Mouse (Mus musculus) erythroblast, embryonic 14.5 days (primary cell): ENCODE results near the gene C1qtnf2. TPM values are rescaled to one million over a fixed set of nuclear protein-coding genes. Genes with fewer than 3 reads are reported as not detected.

Experiments used
- H3K27me3 ChIP-seq: 2 replicates; pipeline ENCODE4 v1.6.1; 2012; ENCODE audit warnings: inconsistent platforms; ENCODE audit not compliant: control insufficient read depth
- H3K36me3 ChIP-seq: 2 replicates; pipeline ENCODE4 v1.6.1; 2012; ENCODE audit warnings: mild to moderate bottlenecking, inconsistent platforms; ENCODE audit not compliant: control insufficient read depth
- H3K4me1 ChIP-seq: 2 replicates; pipeline ENCODE4 v1.6.1; 2012; ENCODE audit warnings: inconsistent platforms; ENCODE audit not compliant: control insufficient read depth
- H3K4me3 ChIP-seq: replicated peaks from 2 replicates; pipeline ENCODE3; 2012; ENCODE audit warnings: moderate library complexity, mild to moderate bottlenecking, inconsistent platforms
- H3K9me3 ChIP-seq: 2 replicates; pipeline ENCODE4 v1.6.1; 2012; ENCODE audit warnings: low read length, inconsistent platforms, mixed read lengths; ENCODE audit not compliant: control insufficient read depth
- GATA1 ChIP-seq: IDR thresholded peaks from 2 replicates; pipeline ENCODE4 v1.6.1; 2012; ENCODE audit warnings: low read length, inconsistent platforms, mixed read lengths
- TAL1 ChIP-seq: IDR thresholded peaks from 3 replicates; pipeline ENCODE4 v1.6.1; 2012; ENCODE audit warnings: low read length, inconsistent platforms, mixed read lengths
- polyA plus RNA-seq: library from polyadenylated mRNA; stranded (reverse); fragments of >175 nt; gene quantifications from 2 replicates; pipeline ENCODE4 v1.2.3, GENCODE M21; 2012

Gene C1qtnf2
- polyA plus RNA-seq, 1 experiment = not detected

GRCm38 (mm10) chr11:43443183-43443582 is 30.9 kb upstream of the C1qtnf2 start:
- no peaks in the 10 kb centered on the region for H3K9me3 ChIP-seq
- no peak for TF ChIP-seq TAL1
- TF ChIP-seq GATA1 = no peak
- no peak overlapping the region for H3K4me3 ChIP-seq
- H3K36me3 ChIP-seq = peaks cover 95% of the 10 kb centered on the region
- H3K27me3 ChIP-seq = no peaks in the 10 kb centered on the region
- H3K4me1 ChIP-seq = no peaks in the 10 kb centered on the region

GRCm38 (mm10) chr11:43449916-43450315 is 24.2 kb upstream of the C1qtnf2 start:
- H3K4me3 ChIP-seq = no peak overlapping the region
- no peak for TF ChIP-seq TAL1
- no peak for TF ChIP-seq GATA1
- no peaks in the 10 kb centered on the region for H3K27me3 ChIP-seq
- H3K4me1 ChIP-seq = no peaks in the 10 kb centered on the region
- H3K36me3 ChIP-seq = peaks cover 29% of the 10 kb centered on the region
- H3K9me3 ChIP-seq = no peaks in the 10 kb centered on the region; the same call in 1 of the 2 replicates

GRCm38 (mm10) chr11:43451322-43451721 is 22.8 kb upstream of the C1qtnf2 start:
- no peaks in the 10 kb centered on the region for H3K4me1 ChIP-seq
- H3K27me3 ChIP-seq = no peaks in the 10 kb centered on the region
- H3K9me3 ChIP-seq = no peaks in the 10 kb centered on the region; the same call in 1 of the 2 replicates
- peaks cover 15% of the 10 kb centered on the region for H3K36me3 ChIP-seq
- H3K4me3 ChIP-seq = no peak overlapping the region
- TF ChIP-seq GATA1 (no peak), TAL1 (no peak)

GRCm38 (mm10) chr11:43452266-43452665 is 21.8 kb upstream of the C1qtnf2 start:
- Histone ChIP-seq H3K4me3 (no peak overlapping the region), H3K27me3 (no peaks in the 10 kb centered on the region), H3K36me3 (peaks cover 5% of the 10 kb centered on the region), H3K4me1 (no peaks in the 10 kb centered on the region), H3K9me3 (no peaks in the 10 kb centered on the region; the same call in 1 of the 2 replicates)
- TF ChIP-seq GATA1 (no peak), TAL1 (no peak)

- Histone ChIP-seq H3K27me3 (no peaks in the 10 kb centered on the region), H3K4me1 (no peaks in the 10 kb centered on the region), H3K36me3 (no peaks in the 10 kb centered on the region), H3K4me3 (no peak overlapping the region), H3K9me3 (peaks cover 5% of the 10 kb centered on the region)
- no peak for TF ChIP-seq TAL1
- no peak for TF ChIP-seq GATA1
These were observed 10.9 kb upstream of the C1qtnf2 start for GRCm38 (mm10) chr11:43463204-43463603.

GRCm38 (mm10) chr11:43470118-43470517 is 4.0 kb upstream of the C1qtnf2 start:
- no peak overlapping the region for H3K4me3 ChIP-seq
- peaks cover 4% of the 10 kb centered on the region; the same call in 1 of the 2 replicates for H3K27me3 ChIP-seq
- TF ChIP-seq TAL1 = no peak
- TF ChIP-seq GATA1 = no peak
- H3K36me3 ChIP-seq = no peaks in the 10 kb centered on the region
- peaks cover 2% of the 10 kb centered on the region; the same call in 1 of the 2 replicates for H3K4me1 ChIP-seq
- H3K9me3 ChIP-seq = no peaks in the 10 kb centered on the region

GRCm38 (mm10) chr11:43470881-43471820 is 2.9 kb upstream of the C1qtnf2 start:
- peaks cover 2% of the 10 kb centered on the region; the same call in 1 of the 2 replicates for H3K4me1 ChIP-seq
- no peak overlapping the region for H3K4me3 ChIP-seq
- H3K27me3 ChIP-seq = peaks cover 4% of the 10 kb centered on the region; the same call in 1 of the 2 replicates
- no peaks in the 10 kb centered on the region for H3K36me3 ChIP-seq
- TF ChIP-seq TAL1 (no peak), GATA1 (no peak)
- H3K9me3 ChIP-seq = no peaks in the 10 kb centered on the region

- TF ChIP-seq TAL1 (no peak), GATA1 (no peak)
- Histone ChIP-seq H3K36me3 (no peaks in the 10 kb centered on the region), H3K4me3 (no peak overlapping the region), H3K9me3 (no peaks in the 10 kb centered on the region), H3K27me3 (peaks cover 4% of the 10 kb centered on the region; the same call in 1 of the 2 replicates), H3K4me1 (peaks cover 2% of the 10 kb centered on the region; the same call in 1 of the 2 replicates)
These were observed 961 bp upstream of the C1qtnf2 start for GRCm38 (mm10) chr11:43473115-43473514.

- Histone ChIP-seq H3K4me1 (peaks cover 2% of the 10 kb centered on the region; the same call in 1 of the 2 replicates), H3K9me3 (no peaks in the 10 kb centered on the region), H3K4me3 (no peak overlapping the region), H3K36me3 (no peaks in the 10 kb centered on the region), H3K27me3 (peaks cover 4% of the 10 kb centered on the region; the same call in 1 of the 2 replicates)
- TF ChIP-seq TAL1 (no peak), GATA1 (no peak)
These were observed 346 bp upstream of the C1qtnf2 start for GRCm38 (mm10) chr11:43473635-43474224.
